Mouse (Mus musculus) natural killer cell, adult 2 months (primary cell): Measurements from ENCODE around the gene Cercam.
"Not testable (repeated sequence)": the region's sequence is repeated elsewhere in the genome, so short reads cannot be mapped to it uniquely, and the experiment has no call there.

Experiments used
- DNase-seq, 2 experiments: peaks; one replicate each; pipeline ENCODE4 v3.0.0; 2022; ENCODE audit warnings: low spot score in 2 of 2

Cercam gene

GRCm38 (mm10) chr2:29855585-29856210 is 13.3 kb upstream of the Cercam start:
- no peak for DNase-seq

- no peak for DNase-seq
Measured at GRCm38 (mm10) chr2:29856451-29857260, 12.3 kb upstream of the Cercam start.

- no peak for DNase-seq
Measured at GRCm38 (mm10) chr2:29857341-29857740, 11.6 kb upstream of the Cercam start.

DNA sequence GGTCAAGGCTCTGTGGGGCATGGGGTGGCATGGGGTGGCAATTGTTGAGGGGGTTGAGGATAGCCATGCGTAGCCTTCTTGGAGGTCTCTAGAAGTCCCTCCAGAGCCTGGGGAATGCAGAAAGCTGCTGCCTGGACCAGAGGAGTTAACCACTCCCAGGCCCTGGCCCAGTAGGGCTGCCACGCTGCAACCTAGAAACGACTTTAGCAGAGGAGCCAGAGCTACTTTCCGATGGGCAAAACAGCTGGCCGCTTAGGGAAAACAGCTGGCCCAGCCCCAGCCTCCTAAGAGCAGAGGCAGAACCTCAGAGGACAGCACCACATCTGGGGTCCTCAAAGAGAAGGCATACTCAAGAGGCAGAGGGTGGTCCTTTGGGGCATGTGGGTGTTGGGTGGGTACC is 11.0 kb upstream of the Cercam start:
- DNase-seq: no peak

DNA sequence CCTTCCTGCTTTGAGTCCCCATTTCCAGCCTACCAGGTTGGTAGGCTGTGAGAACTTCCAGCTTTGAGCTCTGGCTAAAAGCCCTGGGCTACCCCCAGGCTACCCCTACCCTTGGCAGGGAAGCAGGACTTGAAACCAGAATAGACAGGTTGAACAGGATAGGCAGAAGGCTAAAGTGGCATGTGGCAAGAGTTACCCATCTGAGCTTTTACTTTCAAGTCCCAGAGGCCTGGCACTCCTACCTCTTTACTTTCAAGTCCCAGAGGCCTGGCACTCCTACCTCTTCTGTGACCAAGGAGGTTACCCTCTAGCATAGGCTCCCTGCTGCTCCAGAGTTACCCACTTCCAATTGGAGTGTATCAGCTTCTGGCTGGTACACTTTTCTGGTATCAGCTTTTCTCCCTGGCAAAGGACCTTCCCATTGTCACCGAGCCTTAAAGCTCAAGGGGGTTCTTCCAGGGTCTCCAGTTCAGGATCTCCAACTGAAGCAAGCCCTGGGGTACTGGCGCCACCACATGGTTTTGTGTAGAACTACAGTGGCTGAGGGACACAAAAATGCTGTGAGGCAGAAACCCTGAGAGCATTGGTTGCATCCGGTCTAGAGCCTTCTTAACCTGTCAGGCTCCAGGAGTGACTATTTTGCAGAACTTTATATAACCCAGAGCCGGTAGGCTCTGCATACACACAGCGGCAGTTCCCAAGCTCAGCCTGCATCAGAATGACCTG is 10.1 kb upstream of the Cercam start:
- DNase-seq: peak; percentile 23 to 47

GRCm38 (mm10) chr2:29865125-29865524 is 3.8 kb upstream of the Cercam start:
- DNase-seq: no peak

GRCm38 (mm10) chr2:29869646-29870451 is 885 bp downstream of the Cercam start:
- DNase-seq: peak; percentile 51 to 68

DNA sequence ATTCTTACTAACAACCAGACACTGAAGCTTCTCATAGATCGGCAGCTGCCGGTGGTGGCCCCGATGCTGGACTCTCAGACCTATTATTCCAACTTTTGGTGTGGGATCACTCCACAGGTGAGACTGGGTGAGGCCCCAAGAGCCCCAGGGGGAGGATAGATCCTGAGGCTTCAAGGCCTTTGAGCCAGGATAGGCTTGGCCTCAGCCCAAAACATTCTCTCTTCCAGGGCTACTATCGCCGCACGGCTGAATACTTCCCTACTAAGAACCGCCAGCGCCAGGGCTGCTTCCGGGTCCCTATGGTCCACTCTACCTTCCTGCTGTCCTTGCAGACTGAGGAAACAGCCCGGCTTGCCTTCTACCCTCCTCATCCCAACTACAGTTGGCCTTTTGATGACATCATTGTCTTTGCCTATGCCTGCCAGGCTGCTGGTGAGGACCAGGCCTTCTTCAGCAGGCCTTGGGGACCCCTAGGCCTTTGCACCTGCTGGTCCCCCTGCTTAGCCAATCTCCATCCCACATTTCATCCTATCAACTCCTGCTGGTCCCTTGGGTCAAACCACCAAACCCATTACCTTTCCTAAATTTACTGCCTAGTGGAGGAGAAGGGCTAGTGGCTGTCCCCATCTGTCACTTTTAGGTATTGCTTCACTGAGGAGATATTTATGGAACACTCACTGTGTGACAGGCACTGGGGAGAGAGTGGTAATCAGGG is 3.8 kb downstream of the Cercam start:
- no peak for DNase-seq

DNA sequence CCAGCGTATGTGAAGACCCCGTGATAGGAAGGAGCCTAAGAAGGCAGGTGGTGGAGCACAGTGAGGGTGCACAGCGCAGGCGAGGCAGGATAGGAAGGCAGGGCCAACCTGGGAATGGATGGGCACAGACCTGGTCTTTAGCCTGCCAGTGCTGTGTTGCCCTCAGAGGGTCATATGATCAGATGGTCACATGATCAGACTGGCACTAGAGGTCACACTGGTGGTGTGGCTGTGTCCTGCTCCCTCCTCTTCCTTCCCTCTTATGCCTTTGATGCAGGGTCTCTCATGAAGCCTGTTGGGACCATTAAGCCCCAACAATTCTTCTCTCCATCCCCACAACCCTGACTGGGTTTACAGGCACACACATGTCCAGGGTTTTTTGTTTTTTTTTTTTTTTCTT is 4.8 kb downstream of the Cercam start:
- no peak for DNase-seq

DNA sequence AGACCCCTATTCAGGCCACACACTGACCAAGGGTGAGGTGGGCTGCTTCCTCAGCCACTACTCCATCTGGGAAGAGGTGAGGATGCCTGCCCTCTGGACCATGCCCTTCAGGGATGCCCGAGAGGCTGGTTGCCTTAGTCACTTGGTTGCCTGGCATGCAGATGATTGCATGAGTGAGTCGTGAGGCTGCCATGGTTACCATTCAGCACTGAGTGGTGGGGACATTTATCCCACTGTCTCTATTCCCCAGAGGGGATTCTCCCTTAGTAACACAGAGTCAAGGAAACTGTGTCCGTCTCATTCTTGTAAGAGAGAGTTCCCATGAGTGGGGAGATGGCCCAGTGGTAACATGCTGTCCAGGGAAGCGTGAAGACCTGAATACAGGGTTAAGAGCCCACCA is 9.1 kb downstream of the Cercam start:
- no peak for DNase-seq

GRCm38 (mm10) chr2:29879191-29879590 is 10.2 kb downstream of the Cercam start:
- no peak for DNase-seq

- no peak for DNase-seq
Measured at GRCm38 (mm10) chr2:29879964-29880830, 11.2 kb downstream of the Cercam start.

DNA sequence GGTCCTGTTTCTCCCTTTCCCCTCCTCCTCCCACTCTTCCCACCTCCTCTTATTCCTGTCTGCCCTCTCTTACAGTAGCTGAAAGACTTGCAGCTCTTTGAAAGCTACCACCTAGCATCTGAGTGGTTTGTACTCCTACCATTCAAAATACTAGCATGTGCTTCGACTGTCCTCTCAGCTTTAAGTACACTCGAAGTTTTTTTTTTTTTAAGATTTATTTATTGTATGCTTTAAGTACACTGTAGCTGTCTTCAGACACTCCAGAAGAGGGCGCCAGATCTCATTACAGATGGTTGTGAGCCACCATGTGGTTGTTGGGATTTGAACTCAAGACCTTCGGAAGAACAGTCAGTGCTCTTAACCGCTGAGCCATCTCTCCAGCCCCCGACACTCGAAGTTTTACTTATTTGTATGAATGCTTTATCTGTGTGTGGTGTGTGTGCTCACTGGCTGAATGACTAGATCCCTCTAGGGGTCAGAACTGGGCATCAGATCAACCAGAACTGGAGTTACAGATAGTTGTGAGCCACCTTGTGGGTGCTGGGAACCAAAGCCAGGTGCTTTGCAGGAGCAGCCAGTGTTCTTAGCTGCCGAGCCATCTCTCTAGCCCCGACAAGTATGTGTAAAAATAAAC is 17.8 kb downstream of the Cercam start:
- not testable (repeated sequence) for DNase-seq

DNA sequence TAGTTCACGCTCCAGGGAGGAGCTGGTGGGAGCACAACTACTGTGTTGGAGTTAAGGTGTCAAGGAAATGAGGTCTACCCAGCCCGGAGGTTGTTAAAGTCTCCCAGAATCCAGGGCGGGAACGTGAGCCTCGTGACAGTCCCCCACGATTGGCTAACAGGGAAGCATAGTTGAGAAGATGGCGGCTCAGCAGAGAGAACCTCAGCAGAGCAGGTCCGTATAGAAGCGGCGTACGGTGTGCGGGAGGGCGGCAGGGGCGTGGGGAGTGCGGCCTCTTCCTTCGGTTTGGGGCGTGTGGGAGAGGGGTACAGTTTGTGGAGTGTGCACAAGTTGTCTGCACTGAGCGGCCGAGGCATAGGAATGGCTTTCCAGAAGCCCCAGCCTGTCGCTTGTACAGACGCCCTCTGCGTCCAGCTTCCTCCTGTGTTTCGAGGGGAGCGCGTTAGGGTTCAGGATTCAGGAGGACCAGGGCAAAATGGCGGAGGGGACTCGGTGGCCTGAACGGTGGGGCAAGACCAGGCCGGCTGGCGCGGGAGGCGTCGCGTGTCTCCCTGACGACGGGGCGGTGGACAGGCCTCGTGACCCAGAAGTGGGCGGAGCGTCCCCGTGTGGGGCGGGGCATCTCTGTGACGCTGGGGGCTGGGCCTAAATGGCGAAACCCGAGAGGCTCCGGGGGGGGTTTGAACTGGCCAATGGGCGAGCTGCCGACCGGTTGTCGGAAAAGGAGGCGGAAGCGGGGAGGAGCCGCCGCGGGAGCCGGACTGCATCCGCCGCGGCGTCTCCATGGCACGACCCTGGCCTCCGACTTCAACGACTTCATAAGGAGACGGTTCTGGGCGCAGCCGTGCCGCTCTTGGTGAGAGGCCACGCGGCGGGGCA is 20.3 kb downstream of the Cercam start, which contains the start of gene Odf2:
TSS of gene Odf2 (plus strand) at position 156 of the 879 bp plus-strand sequence.
- DNase-seq: peak; percentile 100

- DNase-seq: peak; percentile 45 to 54
Measured at GRCm38 (mm10) chr2:29889991-29890833, 21.2 kb downstream of the Cercam start.

DNA sequence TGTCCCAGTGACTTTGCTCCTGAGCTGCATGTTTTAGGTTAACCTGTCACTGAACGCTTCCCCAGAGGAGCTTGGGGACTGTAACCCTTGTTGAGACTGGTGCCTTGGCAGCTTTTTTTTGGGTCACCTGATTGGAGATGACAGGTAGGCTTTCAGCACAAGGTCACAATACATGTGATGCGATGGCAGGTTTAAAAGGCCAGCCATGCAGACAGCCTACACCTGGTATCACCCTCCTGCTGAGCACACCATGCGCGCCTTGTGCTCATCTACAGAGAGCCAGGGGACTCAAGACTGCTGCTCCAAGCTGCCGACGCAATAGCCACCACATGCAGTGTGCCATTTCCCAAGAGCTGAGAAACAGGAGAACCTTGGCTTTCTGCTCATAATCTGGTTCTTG is 22.8 kb downstream of the Cercam start:
- no peak for DNase-seq

DNA sequence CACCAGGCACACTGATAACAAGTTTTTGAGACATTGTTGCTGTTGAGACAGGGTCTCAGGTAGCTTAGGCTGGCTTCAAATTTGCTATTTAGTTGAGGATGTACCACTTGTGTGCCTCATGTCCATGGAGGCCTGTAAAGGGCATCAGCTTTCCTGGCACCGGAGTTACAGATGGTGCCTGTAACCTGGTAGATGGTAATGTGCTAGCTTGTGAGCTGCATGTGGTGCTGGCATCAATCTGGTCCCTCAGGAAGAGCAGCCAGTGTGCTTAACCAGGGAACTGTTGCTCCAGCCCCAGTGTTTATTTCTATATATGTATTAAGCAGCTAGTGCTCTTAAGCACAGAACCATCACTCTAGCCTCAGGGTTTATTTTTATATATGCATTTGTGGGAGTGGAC is 27.1 kb downstream of the Cercam start:
- DNase-seq: no peak

- no peak for DNase-seq
Measured at GRCm38 (mm10) chr2:29897366-29897765, 28.4 kb downstream of the Cercam start.
